ENCODE assay signal across 28 mouse cellular contexts in genomic region chr9:55250595-55251247, GRCm38 (mm10). TPM values are rescaled to one million over a fixed set of nuclear protein-coding genes. Genes with fewer than 3 reads are reported as not detected.
DNase-seq lines count a peak whose midpoint lies in the region; ATAC-seq and TF ChIP-seq lines count a peak whose summit lies in the region.
"Had no signal": no experiment of that assay in that cellular context is flagged by ENCODE, and none has a peak within 500 bp of the region (broad histone marks: within the 10 kb centered on the region; RNA-seq: fewer than 3 reads in every experiment).

No protein-coding gene starts in this region.

- H3K36me3 ChIP-seq in kidney, embryonic 14.5 days (ENCODE audit: control insufficient read depth, insufficient read depth, low read length) = no peaks in the 10 kb centered on the region
- no peaks in the 10 kb centered on the region for H3K36me3 ChIP-seq in liver, postnatal 0 days (replicated peaks; ENCODE audit: insufficient read depth, low read length)
- H3K36me3 ChIP-seq in liver, embryonic 11.5 days (ENCODE audit: control insufficient read depth, insufficient read depth, low read length) = no peaks in the 10 kb centered on the region
- H3K36me3 ChIP-seq in intestine, postnatal 0 days (ENCODE audit: control insufficient read depth, insufficient read depth) = no peaks in the 10 kb centered on the region
- H3K36me3 ChIP-seq: embryonic facial prominence, embryonic 12.5 days; hindbrain, embryonic 12.5 days; limb, embryonic 10.5 days; limb, embryonic 15.5 days had no signal

- no peak overlapping the region for H3K9ac ChIP-seq in kidney, embryonic 14.5 days (ENCODE audit: low read depth, low read length)
- no peak overlapping the region for H3K9ac ChIP-seq in liver, postnatal 0 days (replicated peaks)
- H3K9ac ChIP-seq in liver, embryonic 11.5 days (ENCODE audit: low read depth, low read length) = no peak overlapping the region
- no peak overlapping the region for H3K9ac ChIP-seq in intestine, postnatal 0 days (ENCODE audit: low read depth, low read length)
- H3K9ac ChIP-seq: embryonic facial prominence, embryonic 12.5 days; hindbrain, embryonic 12.5 days; limb, embryonic 15.5 days had no signal

- H3K4me2 ChIP-seq in kidney, embryonic 14.5 days (replicated peaks; ENCODE audit: low read depth, low read length) = no peak overlapping the region
- H3K4me2 ChIP-seq in liver, postnatal 0 days (ENCODE audit: low read depth, low read length) = no peak overlapping the region
- H3K4me2 ChIP-seq in liver, embryonic 11.5 days = no peak overlapping the region
- H3K4me2 ChIP-seq in intestine, postnatal 0 days (replicated peaks; ENCODE audit: low read depth) = no peak overlapping the region
- H3K4me2 ChIP-seq: embryonic facial prominence, embryonic 12.5 days; heart, embryonic 11.5 days; hindbrain, embryonic 12.5 days; limb, embryonic 15.5 days; midbrain, embryonic 11.5 days had no signal

- H3K4me1 ChIP-seq in kidney, embryonic 14.5 days (ENCODE audit: control insufficient read depth, insufficient read depth, low read length) = no peaks in the 10 kb centered on the region
- no peaks in the 10 kb centered on the region for H3K4me1 ChIP-seq in liver, postnatal 0 days (ENCODE audit: insufficient read depth)
- H3K4me1 ChIP-seq in liver, embryonic 11.5 days (replicated peaks; ENCODE audit: control insufficient read depth, insufficient read depth, low read length) = no peaks in the 10 kb centered on the region
- H3K4me1 ChIP-seq in intestine, postnatal 0 days (replicated peaks; ENCODE audit: control insufficient read depth, insufficient read depth, low read length) = no peaks in the 10 kb centered on the region
- H3K4me1 ChIP-seq: embryonic facial prominence, embryonic 12.5 days; hindbrain, embryonic 12.5 days; limb, embryonic 10.5 days; limb, embryonic 15.5 days had no signal

- DNase-seq in kidney, adult 8-10 months = peak; percentile 25 to 45
- no peak for DNase-seq in liver, postnatal 0 days
- DNase-seq in liver, embryonic 11.5 days (ENCODE audit: low spot score) = no peak
- no peak for DNase-seq in embryo, embryonic 11 days
- DNase-seq in gastrocnemius, adult 8-10 months (ENCODE audit: low spot score in 2 of 2) = no peak
- DNase-seq: adrenal gland, adult 2 months; cerebellum, adult 8-10 months; cerebellum, postnatal 25 days; gastrocnemius, postnatal 25 days; heart, adult 18-20 months; heart, postnatal 36 days; layer of hippocampus, postnatal 36 days; lung, postnatal 36 days; right cerebral cortex, postnatal 25 days; spleen, adult 18-20 months; thymus, adult 18-20 months; thymus, postnatal 25 days had no signal

- no peak overlapping the region for H3K27ac ChIP-seq in kidney, embryonic 14.5 days (ENCODE audit: low read depth, low read length)
- H3K27ac ChIP-seq in liver, postnatal 0 days (ENCODE audit: low read depth) = peak overlapping the region; percentile 20; the same call in 1 of the 2 replicates
- H3K27ac ChIP-seq in liver, embryonic 11.5 days (ENCODE audit: low read depth, low read length) = no peak overlapping the region
- H3K27ac ChIP-seq in intestine, postnatal 0 days (ENCODE audit: low read depth, low read length) = peak overlapping the region; percentile 91
- H3K27ac ChIP-seq: embryonic facial prominence, embryonic 12.5 days; hindbrain, embryonic 12.5 days; hindbrain, postnatal 0 days; limb, embryonic 10.5 days; limb, embryonic 15.5 days had no signal

- no peak for ATAC-seq in kidney, embryonic 14.5 days (ENCODE audit: low FRiP score, low TSS enrichment)
- ATAC-seq in liver, postnatal 0 days = peak; percentile 84
- ATAC-seq in liver, embryonic 11.5 days (replicated peaks; ENCODE audit: low FRiP score) = no peak
- ATAC-seq in intestine, postnatal 0 days = peak; percentile 95
- ATAC-seq: CD4-positive, CD25-positive, alpha-beta regulatory T cell, adult 4 months; hindbrain, postnatal 0 days; midbrain, embryonic 16.5 days had no signal

- WGBS in kidney, embryonic 14.5 days = 74% methylated on average over 6 of the region's 6 CpGs
- 67% methylated on average over 6 of the region's 6 CpGs for WGBS in liver, postnatal 0 days (ENCODE audit: insufficient replicate concordance)
- WGBS in liver, embryonic 11.5 days = 77% methylated on average over 6 of the region's 6 CpGs
- whole genome bisulfite sequencing in intestine, postnatal 0 days = 41% methylated on average over 6 of the region's 6 CpGs

- no peak overlapping the region for H3K4me3 ChIP-seq in kidney, embryonic 14.5 days (ENCODE audit: low read length)
- no peak overlapping the region for H3K4me3 ChIP-seq in liver, postnatal 0 days (ENCODE audit: low read depth, low read length)
- H3K4me3 ChIP-seq in liver, embryonic 11.5 days (ENCODE audit: low read depth, low read length) = no peak overlapping the region
- no peak overlapping the region for H3K4me3 ChIP-seq in intestine, postnatal 0 days (ENCODE audit: low read depth, low read length)
- H3K4me3 ChIP-seq: embryonic facial prominence, embryonic 12.5 days; hindbrain, embryonic 12.5 days; limb, embryonic 10.5 days; limb, embryonic 15.5 days had no signal

- TF ChIP-seq CTCF in liver, postnatal 0 days (IDR thresholded peaks at IDR 0.05; ENCODE audit: low read depth) = no peak
- no peak for TF ChIP-seq CTCF in intestine, postnatal 0 days (IDR thresholded peaks at IDR 0.05; ENCODE audit: low read depth)

- TF ChIP-seq EP300 in liver, postnatal 0 days (IDR thresholded peaks at IDR 0.05; ENCODE audit: low read depth) = no peak

- H3K9me3 ChIP-seq in kidney, embryonic 14.5 days (ENCODE audit: control insufficient read depth, low read length) = no peaks in the 10 kb centered on the region
- H3K9me3 ChIP-seq in liver, postnatal 0 days (ENCODE audit: low read length) = no peaks in the 10 kb centered on the region
- H3K9me3 ChIP-seq in liver, embryonic 11.5 days (ENCODE audit: control insufficient read depth, low read length) = no peaks in the 10 kb centered on the region
- H3K9me3 ChIP-seq in intestine, postnatal 0 days (ENCODE audit: control insufficient read depth) = no peaks in the 10 kb centered on the region
- H3K9me3 ChIP-seq: embryonic facial prominence, embryonic 12.5 days; hindbrain, embryonic 12.5 days; limb, embryonic 10.5 days; limb, embryonic 15.5 days had no signal

- H3K27me3 ChIP-seq in kidney, embryonic 14.5 days (ENCODE audit: control insufficient read depth, insufficient read depth, low read length) = no peaks in the 10 kb centered on the region
- H3K27me3 ChIP-seq in liver, postnatal 0 days (ENCODE audit: insufficient read depth, low read length) = no peaks in the 10 kb centered on the region
- H3K27me3 ChIP-seq in liver, embryonic 11.5 days (replicated peaks; ENCODE audit: control insufficient read depth, insufficient read depth, low read length) = no peaks in the 10 kb centered on the region
- H3K27me3 ChIP-seq in intestine, postnatal 0 days (replicated peaks; ENCODE audit: control insufficient read depth, insufficient read depth, low read length) = no peaks in the 10 kb centered on the region
- H3K27me3 ChIP-seq: embryonic facial prominence, embryonic 12.5 days; hindbrain, embryonic 12.5 days; limb, embryonic 15.5 days had no signal

RNA-seq across cellular contexts. Expression of gene Fbxo22, which starts 42.0 kb away (rescaled TPM):
- polyA plus RNA-seq in kidney, embryonic 14.5 days (2014; fragmentation: Nextera tagmentation; extraction: Ambion mirVana) = 57.5 and 75.3 TPM in 2 replicates
- polyA plus RNA-seq in liver, postnatal 0 days (2015; fragmentation: Nextera tagmentation; extraction: Ambion mirVana) = 23.1 and 25.0 TPM in 2 replicates
- polyA plus RNA-seq in liver, embryonic 11.5 days (2014; fragmentation: Nextera tagmentation; extraction: Ambion mirVana) = 52.0 and 57.9 TPM in 2 replicates
- 36.5 and 38.1 TPM in 2 replicates for polyA plus RNA-seq in intestine, postnatal 0 days (2015; fragmentation: Nextera tagmentation; extraction: Ambion mirVana)
- 10 to 100 TPM; 18.1 to 22.2 (median 19.9) TPM for total RNA-seq in gastrocnemius, adult 8-10 months (2022)

Comparison
In these comparisons a context has a peak if more than half of its experiments do, and no peak if none do; other contexts are left out.
1. ATAC-seq: peak in liver, postnatal 0 days (single experiment) and intestine, postnatal 0 days (single experiment); none in kidney, embryonic 14.5 days (single experiment) and liver, embryonic 11.5 days (single experiment).
2. H3K27ac ChIP-seq: peak in liver, postnatal 0 days (single experiment) and intestine, postnatal 0 days (single experiment); none in kidney, embryonic 14.5 days (single experiment) and liver, embryonic 11.5 days (single experiment).
3. DNase-seq: peak in kidney, adult 8-10 months (2 of 2); none in liver, postnatal 0 days (single experiment), liver, embryonic 11.5 days (single experiment), embryo, embryonic 11 days (single experiment) and gastrocnemius, adult 8-10 months (0 of 2).